Mouse (Mus musculus) cerebellum, adult 11-12 months (tissue): ENCODE data around the gene Oas1g.
"Not testable (repeated sequence)": the region's sequence is repeated elsewhere in the genome, so short reads cannot be mapped to it uniquely, and the experiment has no call there.

Experiments
- DNase-seq: peaks from one replicate; pipeline ENCODE4 v3.0.0; 2022

Oas1g gene

DNA sequence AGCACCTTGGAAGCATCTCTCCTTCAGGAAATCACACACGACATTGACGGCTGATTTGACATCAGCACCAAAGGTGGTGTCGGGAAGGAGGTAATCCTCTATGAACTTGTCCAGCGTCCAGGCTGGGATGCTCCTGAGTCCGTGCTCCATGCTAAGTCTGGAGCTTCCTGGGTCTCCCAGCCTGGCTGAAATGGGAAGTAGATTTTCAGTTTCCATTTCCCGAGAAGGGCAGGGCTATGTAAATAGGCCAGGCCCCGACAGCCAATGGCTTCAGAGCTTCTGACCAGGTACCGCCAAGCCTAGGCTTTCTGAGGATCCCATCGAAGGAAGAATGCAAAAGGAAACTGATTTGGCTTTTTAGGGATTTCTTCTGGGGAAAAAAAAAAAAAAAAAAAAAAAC lies at the start of gene Oas1g:
Oas1g (minus strand) TSS at position 201 of the 400 bp plus-strand sequence.
- not testable (repeated sequence) for DNase-seq

DNA sequence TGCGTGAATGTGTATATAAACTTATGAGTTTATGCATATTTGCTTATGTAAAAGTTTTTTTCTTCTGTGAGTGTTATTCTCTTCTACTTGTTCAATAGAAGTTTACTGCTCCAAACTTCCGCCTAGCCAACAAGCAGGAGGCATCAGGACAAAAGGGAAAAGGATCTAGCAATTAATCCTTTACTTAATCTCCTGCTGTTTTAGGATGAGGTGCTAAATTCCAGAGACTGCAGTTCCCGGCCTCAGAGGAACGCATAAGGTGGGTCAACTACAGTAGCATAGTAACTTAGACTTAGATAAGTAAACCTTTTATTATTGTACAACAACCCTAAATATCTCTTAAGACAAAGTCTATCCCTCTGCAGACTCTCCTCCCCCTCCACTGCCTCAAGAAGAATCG lies 46.6 kb upstream of the Oas1g start:
- DNase-seq, result no peak

DNA sequence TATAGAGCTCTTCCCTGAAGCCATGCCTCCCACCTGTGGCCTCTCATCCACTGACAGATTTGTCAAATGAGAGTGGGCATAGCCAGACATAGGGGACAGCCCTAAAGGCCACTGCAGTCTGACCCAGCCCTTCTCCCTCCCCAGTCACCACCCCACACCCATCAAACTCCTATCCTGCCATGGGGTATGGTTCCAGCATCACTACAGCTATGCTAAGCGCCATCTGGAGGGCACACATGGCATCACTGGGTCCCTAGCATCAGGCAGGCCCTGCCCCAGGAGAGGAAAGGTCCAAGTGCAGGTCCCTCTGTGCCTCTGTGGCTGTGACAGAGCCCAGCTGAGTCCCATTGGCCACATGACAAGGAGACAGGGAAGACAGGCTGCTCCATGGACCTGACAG lies 39.6 kb upstream of the Oas1g start:
- DNase-seq, result no peak

DNA sequence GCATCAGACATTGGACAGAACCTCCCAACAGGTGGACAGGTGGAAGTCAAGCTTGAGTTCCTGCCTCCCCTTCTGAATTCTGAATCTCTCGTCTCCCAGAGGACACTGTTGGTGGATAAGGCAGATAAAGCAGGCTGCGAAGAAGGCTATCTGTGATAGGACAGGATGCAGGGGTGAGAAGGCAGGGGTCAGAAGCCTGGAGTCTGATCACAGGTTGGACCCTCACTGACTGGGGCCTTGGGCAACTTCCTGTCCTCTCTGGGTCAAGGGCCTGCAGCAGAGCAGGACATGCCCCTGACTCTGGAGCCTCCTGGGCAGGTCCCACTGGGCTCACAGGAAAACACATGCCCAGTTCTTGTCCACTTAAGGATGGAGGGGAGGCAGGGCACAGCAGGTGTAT lies 38.9 kb upstream of the Oas1g start:
- not testable (repeated sequence) for DNase-seq

DNA sequence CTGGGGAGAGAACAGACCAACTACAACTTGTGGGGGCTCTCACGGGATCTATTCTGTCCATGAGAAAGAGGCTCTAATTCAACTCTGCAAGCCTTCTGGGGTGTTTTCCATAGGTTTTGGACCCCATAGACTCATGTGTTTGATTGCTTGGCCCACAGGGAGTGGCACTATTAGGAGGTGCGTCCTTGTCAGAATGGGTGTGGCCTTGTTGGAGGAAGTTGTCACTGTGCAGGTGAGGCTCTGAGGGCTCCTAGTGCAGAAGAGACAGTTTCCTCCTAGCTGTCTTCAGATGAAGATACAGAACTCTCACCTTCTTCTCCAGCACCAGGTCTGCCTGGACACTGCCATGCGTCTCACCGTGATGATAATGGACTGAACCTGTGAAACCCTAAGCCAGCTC lies 37.1 kb upstream of the Oas1g start:
- DNase-seq, result not testable (repeated sequence)

DNA sequence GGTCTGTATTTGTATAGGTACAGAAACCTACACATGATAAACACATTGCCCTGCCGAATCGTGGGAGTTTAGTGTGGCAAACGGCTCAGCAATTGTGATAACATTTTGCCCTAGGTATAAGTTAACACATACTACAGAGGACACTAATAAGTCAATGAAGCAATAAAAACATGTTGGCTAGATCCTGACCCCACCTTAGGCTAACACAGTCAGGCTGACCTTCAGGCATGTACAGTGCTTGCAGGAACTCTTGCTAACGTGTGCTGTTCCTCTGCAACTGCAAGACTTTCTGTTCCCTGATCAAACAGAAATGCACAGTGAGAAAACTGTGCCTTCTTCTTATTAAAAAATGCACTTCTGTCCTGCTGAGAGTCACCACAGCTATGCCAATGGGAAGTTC lies 36.6 kb upstream of the Oas1g start:
- no peak for DNase-seq

DNA sequence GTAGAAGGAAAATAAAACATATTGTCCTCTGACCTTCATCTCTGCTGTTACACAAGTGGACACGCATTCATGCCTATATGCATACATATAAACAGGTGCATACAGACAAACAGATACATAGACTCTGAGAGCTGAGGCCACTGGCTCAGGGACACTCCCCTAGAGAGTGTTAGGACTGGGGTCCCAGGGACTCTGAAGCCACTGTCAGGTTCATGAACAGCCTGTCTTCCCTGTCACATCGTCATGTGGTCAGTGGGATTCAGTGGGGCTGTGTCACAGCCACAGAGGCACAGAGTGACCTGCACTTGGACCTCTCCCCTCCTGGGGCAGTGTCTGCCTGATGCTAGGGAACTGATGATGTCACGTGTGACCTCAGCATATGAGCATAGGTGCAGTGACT lies 32.9 kb upstream of the Oas1g start:
- no peak for DNase-seq

DNA sequence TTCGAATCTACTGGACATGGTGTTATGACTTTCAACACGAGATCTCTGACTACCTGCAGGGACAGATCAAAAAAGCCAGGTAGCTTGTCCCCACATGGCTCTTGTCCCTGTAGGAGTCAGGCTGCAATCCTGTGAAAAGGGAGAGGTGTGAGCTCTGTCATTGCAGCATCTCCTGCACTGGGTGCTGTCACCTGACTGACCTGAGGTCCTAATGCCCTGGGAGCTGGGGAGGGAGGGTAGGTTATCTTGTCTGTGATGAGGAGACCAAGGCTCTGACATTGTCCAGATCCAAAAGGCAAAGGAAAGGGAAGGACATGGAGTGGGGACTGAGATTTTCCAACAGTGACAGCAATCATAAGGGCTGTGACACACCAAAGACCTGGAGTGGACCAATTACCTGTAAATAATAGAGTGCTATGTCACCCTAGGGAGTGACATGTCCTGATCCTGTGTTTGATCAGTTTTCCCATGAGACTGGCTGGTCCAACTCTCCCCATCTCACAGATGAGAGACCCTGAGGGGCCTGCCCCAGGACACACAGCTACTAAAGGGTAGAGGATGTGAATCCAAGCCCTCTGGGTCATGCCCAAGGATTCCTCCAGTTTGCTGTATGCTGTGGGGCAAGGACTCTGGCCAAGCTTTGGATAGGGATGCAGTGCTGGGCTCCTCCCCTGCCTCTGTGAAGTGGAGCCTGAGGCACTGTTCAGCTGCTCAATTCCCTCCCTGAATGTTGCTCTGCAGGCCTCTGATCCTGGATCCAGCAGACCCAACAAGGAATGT lies 31.9 kb upstream of the Oas1g start:
- not testable (repeated sequence) for DNase-seq

DNA sequence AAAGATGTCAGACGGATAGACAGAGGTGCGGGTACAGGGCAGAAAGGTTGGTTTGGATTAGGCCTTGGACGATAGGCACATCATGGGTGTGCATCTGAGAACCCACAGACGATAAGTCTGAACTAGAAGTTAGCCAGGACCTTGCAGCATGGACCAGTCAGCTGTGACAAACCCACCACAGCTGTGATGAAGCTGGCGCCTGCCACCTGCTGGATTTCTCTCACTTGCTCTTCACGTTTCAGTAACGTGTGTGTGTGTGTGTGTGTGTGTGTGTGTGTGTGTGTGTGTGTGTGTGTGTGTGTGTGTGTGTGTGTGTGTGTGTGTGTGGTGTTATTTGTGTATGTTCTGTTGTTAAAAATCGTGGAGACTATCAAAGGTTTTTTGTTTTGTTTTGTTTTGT lies 26.8 kb upstream of the Oas1g start, which contains the start of gene Oas1d:
Oas1d (plus strand) TSS at position 333 of the 400 bp plus-strand sequence.
- not testable (repeated sequence) for DNase-seq

DNA sequence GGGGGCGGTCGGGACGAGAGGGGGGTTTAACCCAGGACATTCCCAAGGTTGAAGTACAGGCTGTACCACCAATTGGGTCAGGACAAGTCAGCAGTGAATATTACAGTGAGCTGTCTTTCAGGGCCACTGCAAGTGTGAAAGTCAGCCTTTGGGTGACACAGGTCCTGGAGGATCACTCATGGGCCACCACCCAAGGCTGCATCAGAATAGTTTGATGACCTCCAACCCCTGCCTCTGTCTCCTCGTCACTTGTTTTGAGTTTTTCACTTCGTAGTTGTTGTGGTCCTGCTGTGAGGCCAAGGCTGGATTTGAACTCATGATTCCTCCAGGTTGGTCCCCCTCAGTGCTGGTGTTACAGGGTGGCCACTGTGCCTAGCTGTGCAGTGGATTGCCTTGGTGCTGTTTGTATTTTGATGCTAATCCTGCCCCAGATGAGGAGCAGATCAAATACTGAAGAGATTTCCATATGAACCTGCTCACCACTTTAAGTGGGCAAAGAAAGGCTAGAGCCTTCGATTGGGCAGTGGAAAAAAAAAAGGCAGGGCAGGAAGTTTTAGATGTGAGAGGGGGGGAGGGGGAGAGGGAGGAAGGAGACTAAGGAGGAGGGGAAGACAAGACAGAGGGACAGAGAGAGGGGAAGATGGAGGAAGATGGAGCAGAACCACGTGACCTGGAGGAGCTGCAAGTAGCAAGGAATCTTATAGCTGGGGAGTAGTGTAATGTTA lies 20.9 kb upstream of the Oas1g start:
- no peak for DNase-seq

DNA sequence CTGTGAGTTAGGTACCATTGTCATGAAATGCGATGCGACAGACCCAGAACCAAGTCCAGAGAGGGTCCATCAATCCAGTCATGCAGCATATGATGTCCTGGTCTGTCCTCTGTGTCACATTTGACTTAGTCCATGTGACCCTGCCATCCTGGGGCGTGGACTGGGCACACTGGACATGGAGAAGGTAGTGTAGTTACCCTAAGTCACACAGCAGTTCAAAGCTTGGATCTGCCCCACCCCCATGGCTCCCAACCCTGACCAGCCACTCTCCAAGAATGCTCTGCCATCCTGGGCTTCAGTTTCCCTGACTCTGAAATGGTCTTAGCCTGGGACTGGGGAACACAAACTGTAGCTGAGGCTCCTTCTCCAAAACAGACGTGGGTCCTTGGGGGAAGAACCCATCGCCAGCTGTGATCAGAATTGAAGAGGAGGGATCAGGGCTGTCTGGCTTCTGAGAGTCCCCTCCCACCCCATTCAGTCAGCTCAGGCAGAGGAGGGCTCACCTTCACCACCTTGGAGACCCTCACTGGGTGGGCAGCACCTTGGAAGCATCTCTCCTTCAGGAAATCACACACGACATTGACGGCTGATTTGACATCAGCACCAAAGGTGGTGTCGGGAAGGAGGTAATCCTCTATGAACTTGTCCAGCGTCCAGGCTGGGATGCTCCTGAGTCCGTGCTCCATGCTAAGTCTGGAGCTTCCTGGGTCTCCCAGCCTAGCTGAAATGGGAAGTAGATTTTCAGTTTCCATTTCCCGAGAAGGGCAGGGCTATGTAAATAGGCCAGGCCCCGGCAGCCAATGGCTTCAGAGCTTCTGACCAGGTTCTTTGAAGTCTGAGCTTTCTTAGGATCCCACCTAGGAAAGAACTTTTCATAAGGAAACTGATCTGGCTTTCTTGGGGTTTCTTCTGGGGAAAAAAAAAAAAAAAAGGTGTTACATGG lies 19.6 kb upstream of the Oas1g start, which contains the start of gene Oas1a:
Oas1a (minus strand) TSS at position 731 of the 943 bp plus-strand sequence.
- DNase-seq, result not testable (repeated sequence)

DNA sequence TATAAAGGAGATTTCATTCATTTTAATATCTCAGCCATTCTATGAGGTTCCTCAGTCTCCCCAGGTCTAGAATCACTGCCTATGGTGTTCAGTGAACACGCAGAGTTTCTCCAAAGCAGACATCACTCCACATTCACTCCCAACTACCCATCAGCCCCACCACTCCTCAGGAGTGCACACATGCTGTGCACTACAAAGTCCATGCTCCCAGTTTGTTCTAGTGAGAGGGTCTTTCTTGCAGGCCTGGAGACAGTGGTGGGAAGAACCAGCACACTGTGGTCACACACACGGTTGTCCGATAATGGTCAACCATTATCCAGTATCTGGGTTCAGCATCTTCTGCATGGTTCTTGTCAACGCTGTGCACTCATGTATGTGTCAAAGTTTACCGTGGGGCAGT lies 14.6 kb upstream of the Oas1g start:
- DNase-seq, result no peak

DNA sequence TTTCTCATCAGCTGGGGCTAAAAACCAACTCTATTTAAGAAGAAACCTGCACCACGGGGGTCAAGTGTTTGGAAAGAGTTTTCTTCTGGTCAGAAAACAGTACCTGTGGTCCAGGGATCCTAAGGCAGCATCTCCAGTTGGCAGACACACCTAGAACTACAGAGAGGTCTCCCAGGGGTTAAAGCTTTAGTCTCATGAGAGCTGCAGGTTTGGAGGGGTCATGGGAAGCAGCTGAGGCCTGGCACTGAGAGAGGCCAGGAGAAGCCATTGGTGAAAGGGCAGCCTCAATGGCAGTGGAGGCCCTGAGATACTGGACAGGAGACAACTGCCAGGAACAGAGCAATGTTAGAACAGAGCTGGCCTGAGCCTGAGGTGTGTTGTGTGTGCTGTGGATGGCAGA lies 13.3 kb upstream of the Oas1g start:
- DNase-seq, result no peak

DNA sequence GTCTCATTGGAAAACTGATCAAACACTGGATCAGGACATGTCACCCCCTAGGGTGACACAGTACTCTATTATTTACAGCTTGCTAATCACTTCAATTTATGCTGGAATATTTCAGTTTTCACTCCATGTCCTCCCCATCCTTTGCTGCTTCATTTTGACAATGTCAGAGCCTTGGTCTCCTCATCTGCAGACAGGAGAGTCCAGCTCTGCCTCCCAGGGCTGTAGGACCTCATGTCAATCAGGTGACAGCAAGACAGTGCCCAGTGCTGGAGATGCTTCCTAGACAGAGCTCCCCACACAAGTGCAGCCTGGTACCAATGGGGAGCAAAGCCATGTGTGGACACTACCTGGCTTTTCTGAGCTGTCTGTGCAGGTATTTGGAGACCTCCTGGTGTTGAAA lies 11.3 kb upstream of the Oas1g start:
- DNase-seq, result no peak

DNA sequence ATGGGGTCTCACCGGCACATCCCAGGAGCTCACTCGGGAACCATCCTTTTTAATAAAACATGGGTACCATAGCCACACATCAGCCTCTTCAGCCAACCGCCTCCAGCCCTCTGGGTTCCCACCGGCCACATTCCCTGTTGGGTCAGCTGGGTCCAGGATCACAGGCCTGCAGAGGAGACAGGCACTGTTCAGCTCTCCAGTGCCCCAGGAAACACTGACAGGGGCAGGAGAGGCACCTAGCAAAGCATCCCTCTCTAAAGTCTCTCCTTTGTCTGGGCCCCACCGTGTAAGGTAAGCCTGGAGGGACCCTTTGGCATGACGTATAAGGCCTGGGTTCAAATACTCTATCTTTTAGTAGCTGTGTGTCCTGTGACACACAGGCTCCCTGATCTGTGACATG lies 10.9 kb upstream of the Oas1g start:
- no peak for DNase-seq

DNA sequence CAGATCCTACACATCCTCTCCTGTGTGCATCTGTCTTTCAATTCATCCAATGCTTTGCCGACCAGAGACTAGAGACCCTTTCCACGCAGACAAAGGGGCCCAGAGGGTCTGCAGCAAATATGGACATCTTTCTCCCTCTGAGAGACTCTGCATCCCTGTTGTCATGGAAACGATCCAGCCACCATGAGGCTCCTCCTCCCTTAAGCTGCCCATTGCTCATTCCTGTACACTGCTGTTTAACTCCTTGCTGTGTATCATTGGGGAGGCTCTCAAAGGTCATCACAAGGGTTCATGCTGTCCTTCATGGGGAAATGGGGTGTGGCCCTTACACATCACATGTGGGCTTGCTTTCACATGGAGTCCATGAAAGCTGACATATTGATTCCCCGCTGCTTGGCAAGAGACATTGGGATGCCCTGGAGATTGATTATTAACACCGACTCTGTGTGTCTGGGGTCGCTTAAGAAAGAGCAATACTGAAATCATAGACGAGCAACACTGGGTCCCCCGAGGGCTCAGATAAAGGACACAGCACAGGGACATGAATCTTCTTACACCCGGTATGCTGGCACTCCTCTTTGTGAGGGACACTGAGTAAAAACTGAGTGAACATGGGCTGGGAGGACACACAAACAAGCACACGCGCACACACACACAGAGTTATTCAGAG lies 8.0 kb upstream of the Oas1g start:
- no peak for DNase-seq

DNA sequence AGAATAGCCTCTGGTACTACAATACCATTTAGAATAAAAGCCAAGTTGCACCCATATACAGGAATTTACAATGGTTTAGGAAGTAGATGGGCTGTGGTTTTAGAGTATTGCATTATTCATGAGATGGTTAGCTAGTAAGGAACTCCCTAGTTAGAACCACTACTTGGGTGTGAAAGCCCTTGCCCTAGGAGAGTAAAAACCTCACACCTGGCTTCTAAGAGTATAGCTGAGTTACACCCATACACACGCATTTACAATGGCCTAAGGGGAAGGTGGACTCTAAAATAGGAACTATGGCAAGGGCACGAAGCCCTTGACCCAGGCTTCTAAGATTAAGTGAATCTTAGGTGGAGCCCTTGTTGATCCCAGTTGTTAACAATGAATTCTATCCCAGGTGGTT lies 7.3 kb upstream of the Oas1g start:
- not testable (repeated sequence) for DNase-seq

DNA sequence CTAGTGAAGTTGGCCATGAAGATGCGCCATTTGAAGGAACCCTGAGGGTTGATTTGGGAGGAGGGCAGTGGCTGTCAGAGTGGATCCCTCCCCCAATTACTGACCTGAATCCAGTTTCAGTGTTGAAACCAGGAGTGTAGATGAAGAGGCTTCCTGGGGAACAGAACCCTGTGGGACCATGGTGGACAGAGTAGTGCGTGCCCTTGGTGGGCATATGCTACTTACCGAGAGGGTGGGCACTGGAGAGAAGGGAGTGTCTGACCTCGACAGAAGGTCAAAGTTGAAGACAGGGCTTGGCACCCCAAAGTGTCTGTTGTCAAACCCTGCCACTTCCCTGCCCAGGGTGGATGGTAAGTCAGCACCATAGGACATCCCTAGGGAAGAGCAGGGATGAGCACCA lies 6.5 kb upstream of the Oas1g start:
- DNase-seq, result not testable (repeated sequence)

DNA sequence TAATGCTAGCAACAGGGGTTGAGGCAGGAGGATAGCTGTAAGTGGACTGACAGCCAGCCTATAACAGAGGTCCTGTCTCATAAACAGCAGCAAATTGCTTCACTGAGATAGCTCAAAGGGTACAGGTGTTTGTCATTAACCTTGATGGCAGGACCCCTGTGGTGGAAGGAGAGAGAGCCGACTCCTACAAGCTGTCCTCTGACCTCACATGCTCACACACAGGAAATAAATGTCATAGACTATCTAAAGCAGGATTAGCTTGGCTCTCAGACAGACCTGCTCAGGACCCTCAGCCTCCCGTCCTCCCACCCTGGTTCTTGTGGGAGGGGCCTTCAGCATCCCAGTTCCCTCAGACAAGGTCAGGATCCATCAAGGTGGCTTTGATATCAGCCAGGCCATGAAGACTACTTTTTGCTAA lies 4.8 kb upstream of the Oas1g start:
- no peak for DNase-seq

DNA sequence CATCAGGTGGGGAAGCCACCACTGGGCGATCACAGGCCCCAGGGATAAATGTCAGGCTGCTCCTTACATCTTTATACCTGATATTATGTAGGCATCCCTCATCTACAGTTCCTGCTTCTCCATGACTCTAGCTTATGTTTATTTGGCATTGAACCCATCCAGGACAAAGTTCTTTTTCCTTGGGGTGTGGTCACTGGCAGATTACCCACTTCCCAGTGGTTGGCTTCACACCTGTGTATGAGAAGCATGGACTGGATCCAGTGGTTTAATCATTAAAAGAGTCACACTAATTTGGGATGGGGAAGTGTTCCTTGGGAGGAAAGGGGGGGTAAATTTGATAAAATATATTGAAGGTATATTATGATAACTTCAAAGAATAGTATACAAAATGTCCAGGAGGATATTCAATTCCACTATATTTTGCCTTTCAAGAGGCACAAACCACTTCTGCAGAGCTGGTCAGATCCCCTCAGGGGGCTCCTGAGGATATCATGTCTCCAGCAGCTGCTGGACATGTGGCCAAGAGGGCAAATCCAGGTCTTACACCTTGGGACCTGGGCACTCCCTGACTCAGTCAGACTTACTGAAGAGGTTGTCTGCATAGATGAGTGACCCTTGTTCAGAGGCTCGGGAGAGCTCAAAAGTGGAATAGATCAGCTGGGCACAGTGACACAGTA lies 4.3 kb upstream of the Oas1g start:
- DNase-seq, result not testable (repeated sequence)

DNA sequence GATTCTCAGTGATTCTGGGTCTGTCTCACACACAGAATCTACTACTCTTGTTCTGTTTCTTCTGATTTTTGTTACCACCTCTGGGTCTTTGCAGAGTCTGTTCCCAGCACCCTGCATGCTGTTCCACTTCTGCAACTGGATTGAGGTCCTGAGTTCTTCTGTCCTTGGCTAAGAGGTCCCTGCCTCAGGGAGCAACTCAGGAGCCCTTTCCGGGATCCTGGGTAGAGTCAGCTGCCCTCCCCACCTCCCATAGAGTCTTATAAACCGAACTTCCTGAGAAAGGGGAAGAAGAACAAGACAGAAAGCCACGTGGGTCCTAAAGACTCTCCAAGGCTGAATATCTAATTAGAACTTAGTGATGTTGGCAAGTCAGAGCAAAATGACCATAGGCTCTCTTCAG lies 3.6 kb upstream of the Oas1g start:
- no peak for DNase-seq

DNA sequence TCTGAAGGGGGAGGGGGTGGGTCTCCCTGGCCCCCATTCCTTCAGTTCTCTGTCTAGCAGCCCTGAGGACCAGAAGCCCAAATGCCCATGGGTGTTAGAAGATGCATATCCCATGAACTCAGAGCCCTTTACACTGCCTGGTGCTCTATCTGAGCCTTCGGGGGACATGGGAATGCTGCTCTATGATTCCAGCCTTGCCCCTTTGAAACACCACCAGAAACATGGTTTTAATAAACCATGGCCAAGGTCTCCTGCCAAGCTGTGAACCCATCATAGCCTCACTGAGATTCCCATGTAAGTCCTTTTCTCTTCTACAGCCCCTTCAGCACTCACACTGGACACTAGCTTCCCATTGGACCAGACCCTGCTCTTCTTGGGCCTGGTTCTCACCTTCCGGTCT lies 2.6 kb upstream of the Oas1g start:
- no peak for DNase-seq
